Mouse (Mus musculus) stomach, postnatal 0 days (tissue): Measurements from ENCODE around the gene Iqschfp. TPM values are rescaled to one million over a fixed set of nuclear protein-coding genes. Genes with fewer than 3 reads are reported as not detected.

Source experiments
- ATAC-seq: fragments of 200-750 bp; cut with Nextera tagmentation; 2 replicates; pipeline ENCODE4 v1.8.0; 2017; ENCODE audit not compliant: low FRiP score, low TSS enrichment
- DNase-seq: peaks from one replicate; pipeline ENCODE4 v3.0.0-alpha.2; 2016; ENCODE audit warnings: low spot score
- H3K27ac ChIP-seq: fragments of 300-500 bp; sonication (generic); replicated peaks from 2 replicates; pipeline ENCODE4 v1.5.1; 2014; ENCODE audit warnings: mild to moderate bottlenecking, control low read depth
- H3K27me3 ChIP-seq: fragments of 300-500 bp; sonication (generic); 2 replicates; pipeline ENCODE4 v1.6.1; 2014; ENCODE audit warnings: low read length; ENCODE audit not compliant: control insufficient read depth, insufficient read depth
- H3K36me3 ChIP-seq: fragments of 300-500 bp; sonication (generic); 2 replicates; pipeline ENCODE4 v1.6.1; 2014; ENCODE audit warnings: low read length, mixed read lengths; ENCODE audit not compliant: control insufficient read depth, insufficient read depth
- H3K4me1 ChIP-seq: fragments of 300-500 bp; sonication (generic); replicated peaks from 2 replicates; pipeline ENCODE4 v1.6.1; 2014; ENCODE audit warnings: antibody characterized with exemption; ENCODE audit not compliant: control insufficient read depth, insufficient read depth
- H3K4me2 ChIP-seq: fragments of 300-500 bp; sonication (generic); replicated peaks from 2 replicates; pipeline ENCODE4 v1.6.1; 2014; ENCODE audit warnings: low read depth, mild to moderate bottlenecking, control low read depth, moderate library complexity
- H3K4me3 ChIP-seq: fragments of 300-500 bp; sonication (generic); 2 replicates; pipeline ENCODE4 v1.5.1; 2014; ENCODE audit warnings: low read depth, low read length, control low read depth
- H3K9ac ChIP-seq: fragments of 300-500 bp; sonication (generic); 2 replicates; pipeline ENCODE4 v1.6.1; 2014; ENCODE audit warnings: mild to moderate bottlenecking, low read length, control low read depth, mixed read lengths
- H3K9me3 ChIP-seq: fragments of 300-500 bp; sonication (generic); 2 replicates; pipeline ENCODE4 v1.6.1; 2016; ENCODE audit warnings: low read length; ENCODE audit not compliant: control insufficient read depth
- CTCF ChIP-seq: IDR thresholded peaks from 2 replicates; pipeline ENCODE4 v1.5.1; 2016; ENCODE audit warnings: antibody characterized with exemption, low read depth, mild to moderate bottlenecking, moderate library complexity
- EP300 ChIP-seq: optimal IDR thresholded peaks from 2 replicates; pipeline ENCODE3; 2016; ENCODE audit warnings: antibody characterized with exemption
- WGBS: fragments of 180-500 bp; shearing (Covaris S2); extraction: QIAGEN DNeasy Blood & Tissue Kit; methylation state at CpG from one replicate; pipeline ENCODE4 v1.1.7; 2014; 5-methylcytosine and 5-hydroxymethylcytosine counted together
- polyA plus RNA-seq: library from polyadenylated mRNA; unstranded; fragments of >200 nt; fragmentation: Nextera tagmentation; extraction: Ambion mirVana; gene quantifications from 2 replicates; pipeline ENCODE4 v1.2.1, GENCODE M21; 2015

The Iqschfp gene
- polyA plus RNA-seq, 1 experiment from 2014 or later, result 0.08 TPM

GRCm38 (mm10) chr3:67960133-67960532 lies 68.1 kb downstream of the Iqschfp start:
- DNase-seq, result no peak

GRCm38 (mm10) chr3:67960727-67961126 lies 68.7 kb downstream of the Iqschfp start:
- ATAC-seq, result no peak
- Histone ChIP-seq H3K9me3 (no peaks in the 10 kb centered on the region), H3K27ac (no peak overlapping the region), H3K4me1 (no peaks in the 10 kb centered on the region), H3K4me3 (no peak overlapping the region), H3K9ac (no peak overlapping the region), H3K36me3 (no peaks in the 10 kb centered on the region), H3K27me3 (no peaks in the 10 kb centered on the region), H3K4me2 (no peak overlapping the region)
- no peak for TF ChIP-seq CTCF
- TF ChIP-seq EP300, result no peak
- DNase-seq, result no peak

More at GRCm38 (mm10) chr3:67960133-67960532, 68.1 kb downstream of the Iqschfp start:
- Histone ChIP-seq H3K4me3 (no peak overlapping the region), H3K4me1 (no peaks in the 10 kb centered on the region), H3K4me2 (no peak overlapping the region), H3K36me3 (no peaks in the 10 kb centered on the region), H3K9ac (no peak overlapping the region), H3K27me3 (no peaks in the 10 kb centered on the region), H3K27ac (no peak overlapping the region), H3K9me3 (no peaks in the 10 kb centered on the region)
- no peak for ATAC-seq
- no peak for TF ChIP-seq CTCF
- TF ChIP-seq EP300, result no peak
- 28% methylated on average over 3 of the region's 3 CpGs for WGBS

GRCm38 (mm10) chr3:67961934-67962639 lies 70.1 kb downstream of the Iqschfp start:
- Histone ChIP-seq H3K9ac (no peak overlapping the region), H3K4me1 (no peaks in the 10 kb centered on the region), H3K4me3 (no peak overlapping the region), H3K9me3 (no peaks in the 10 kb centered on the region), H3K27ac (no peak overlapping the region), H3K4me2 (no peak overlapping the region), H3K27me3 (no peaks in the 10 kb centered on the region), H3K36me3 (no peaks in the 10 kb centered on the region)
- TF ChIP-seq EP300 (no peak), CTCF (no peak)
- 73% methylated on average over 6 of the region's 6 CpGs for WGBS
- no peak for ATAC-seq
- no peak for DNase-seq

GRCm38 (mm10) chr3:67974340-67974998 lies 82.4 kb downstream of the Iqschfp start:
- no peak overlapping the region for H3K9ac ChIP-seq
- no peaks in the 10 kb centered on the region for H3K27me3 ChIP-seq
- ATAC-seq (no peak), DNase-seq (no peak)
- H3K9me3 ChIP-seq, result no peaks in the 10 kb centered on the region
- H3K4me2 ChIP-seq, result no peak overlapping the region
- H3K27ac ChIP-seq, result no peak overlapping the region
- TF ChIP-seq CTCF (no peak), EP300 (no peak)
- H3K4me1 ChIP-seq, result no peaks in the 10 kb centered on the region
- H3K4me3 ChIP-seq, result no peak overlapping the region
- no peaks in the 10 kb centered on the region for H3K36me3 ChIP-seq
- WGBS, result 86% methylated on average over 2 of the region's 2 CpGs

- no peak for DNase-seq
- Histone ChIP-seq H3K9me3 (no peaks in the 10 kb centered on the region), H3K36me3 (no peaks in the 10 kb centered on the region), H3K4me2 (no peak overlapping the region), H3K27me3 (no peaks in the 10 kb centered on the region), H3K9ac (no peak overlapping the region), H3K4me3 (no peak overlapping the region), H3K4me1 (no peaks in the 10 kb centered on the region), H3K27ac (no peak overlapping the region)
- 81% methylated on average over 1 of the region's 1 CpGs for WGBS
- TF ChIP-seq CTCF (peak; percentile 35), EP300 (no peak)
- ATAC-seq, result no peak
Observed at GRCm38 (mm10) chr3:67980006-67980405, 88.0 kb downstream of the Iqschfp start.

GRCm38 (mm10) chr3:67983329-67983728 lies 91.3 kb downstream of the Iqschfp start:
- Histone ChIP-seq H3K4me2 (no peak overlapping the region), H3K27me3 (no peaks in the 10 kb centered on the region), H3K9me3 (no peaks in the 10 kb centered on the region), H3K27ac (no peak overlapping the region), H3K4me1 (no peaks in the 10 kb centered on the region), H3K9ac (no peak overlapping the region), H3K4me3 (no peak overlapping the region), H3K36me3 (no peaks in the 10 kb centered on the region)
- no peak for ATAC-seq
- TF ChIP-seq CTCF (no peak), EP300 (no peak)
- DNase-seq, result no peak
- 39% methylated on average over 12 of the region's 12 CpGs for WGBS
